Mouse (Mus musculus) stomach, postnatal 0 days (tissue): ENCODE data around the gene Mapk12.

ENCODE experiments used
- CTCF ChIP-seq: IDR thresholded peaks from 2 replicates; pipeline ENCODE4 v1.5.1; 2016; ENCODE audit warnings: antibody characterized with exemption, low read depth, mild to moderate bottlenecking, moderate library complexity
- EP300 ChIP-seq: optimal IDR thresholded peaks from 2 replicates; pipeline ENCODE3; 2016; ENCODE audit warnings: antibody characterized with exemption

GRCm38 (mm10) chr15:89104425-89104824 is 36.1 kb downstream of the Mapk12 start:
- no peak for TF ChIP-seq EP300
- no peak for TF ChIP-seq CTCF
